Mouse (Mus musculus): ENCODE measurements around the gene Pdzk1. TPM values are rescaled to one million over a fixed set of nuclear protein-coding genes. Genes with fewer than 3 reads are reported as not detected.

The Pdzk1 gene
- total and polyA plus RNA-seq, 3 experiments, result 0.13 TPM; not detected in 2

DNA sequence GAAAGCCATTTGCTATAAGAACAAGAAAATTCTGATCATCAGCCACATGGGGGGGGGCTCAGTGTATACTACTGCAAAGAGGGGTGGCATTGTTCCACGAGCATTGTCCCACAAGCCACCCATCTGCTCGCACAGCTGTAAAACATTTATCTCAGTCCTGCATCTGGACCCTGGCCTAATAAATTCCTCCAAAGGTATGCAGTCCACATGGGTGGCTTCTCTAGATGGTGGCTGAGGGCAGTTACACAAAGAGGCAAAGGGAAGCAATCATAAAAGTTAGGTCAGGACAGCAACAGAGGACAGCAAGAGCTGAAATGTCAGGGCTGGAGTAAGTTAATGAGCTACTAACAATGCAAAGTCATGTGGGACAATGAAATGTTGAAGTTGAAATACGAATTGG lies 5.4 kb upstream of the Pdzk1 start:
- DNase-seq (ENCODE audit: extremely low read depth), result no peak
- dilution Hi-C loops (cut with MboI; ENCODE audit: extremely low pct_ligation_motif_present, extremely low pct_unique_long_range_greater_than_20kb, low sequenced_read_pairs) (no loop called here), in situ Hi-C loops (cut with MboI; ENCODE audit: low pct_ligation_motif_present, low pct_unique_long_range_greater_than_20kb, low sequenced_read_pairs) (loop anchor here (25.0 kb wide), 1 partner anchor 264 kb away; no protein-coding TSS in a partner anchor)
- no peak overlapping the region for H3K9ac ChIP-seq (ENCODE audit: insufficient read depth, low read depth)
- no peaks in the 10 kb centered on the region for H3K4me1 ChIP-seq (ENCODE audit: control insufficient read depth in 1 of 2, insufficient read depth in 2 of 2)
- H3K79me2 ChIP-seq (replicated peaks; ENCODE audit: control insufficient read depth, extremely low read depth, insufficient read depth, poor library complexity, severe bottlenecking), result no peaks in the 10 kb centered on the region
- H3K9me3 ChIP-seq (replicated peaks; ENCODE audit: low read length), result no peaks in the 10 kb centered on the region
- no peaks in the 10 kb centered on the region for H3K36me3 ChIP-seq (replicated peaks in 1 of 2; ENCODE audit: control insufficient read depth in 1 of 2, insufficient read depth in 1 of 2, low read length in 1 of 2)
- no peak overlapping the region for H3K4me3 ChIP-seq (replicated peaks in 1 of 3; ENCODE audit: low read depth in 2 of 3, low read length in 2 of 3, poor library complexity in 1 of 3)
- TF ChIP-seq IRF4 (IDR thresholded peaks at IDR 0.05; ENCODE audit: low read depth, low read length), result no peak
- no peak for TF ChIP-seq PAX5 (IDR thresholded peaks at IDR 0.05; ENCODE audit: low read length)
- no peak for TF ChIP-seq ZKSCAN1 (IDR thresholded peaks at IDR 0.05; ENCODE audit: borderline replicate concordance, low read depth, low read length)
- TF ChIP-seq RCOR1 (conservative IDR thresholded peaks at IDR 0.05; ENCODE audit: low read depth, low read length), result no peak
- TF ChIP-seq SIN3A (IDR thresholded peaks at IDR 0.05; ENCODE audit: low read length), result no peak
- no peak for TF ChIP-seq CHD1 (IDR thresholded peaks at IDR 0.05; ENCODE audit: low read depth, low read length)
- no peak for TF ChIP-seq NELFE (IDR thresholded peaks at IDR 0.05; ENCODE audit: low read depth, low read length)
- no peak for TF ChIP-seq POLR2A (IDR thresholded peaks at IDR 0.05; ENCODE audit: low read depth, low read length)
- no peak for TF ChIP-seq ZNF384 (IDR thresholded peaks at IDR 0.05; ENCODE audit: low read depth, low read length)
- no peak for TF ChIP-seq ZMIZ1 (IDR thresholded peaks at IDR 0.05; ENCODE audit: low read depth, low read length)
- TF ChIP-seq BHLHE40 (IDR thresholded peaks at IDR 0.05; ENCODE audit: low read depth, low read length), result no peak
- no peak for TF ChIP-seq CHD2 (IDR thresholded peaks at IDR 0.05; ENCODE audit: low read length)
- no peak for TF ChIP-seq KAT2A (IDR thresholded peaks at IDR 0.05; ENCODE audit: insufficient replicate concordance, low read length)
- no peak for TF ChIP-seq CTCF (conservative IDR thresholded peaks at IDR 0.05 in 1 of 2, IDR thresholded peaks at IDR 0.05 in 1 of 2; ENCODE audit: low read depth in 2 of 2, low read length in 2 of 2)
- TF ChIP-seq EP300 (IDR thresholded peaks at IDR 0.05; ENCODE audit: low read length), result no peak
- TF ChIP-seq JUND (conservative IDR thresholded peaks at IDR 0.05; ENCODE audit: low read depth, low read length), result no peak
- TF ChIP-seq JUN (IDR thresholded peaks at IDR 0.05; ENCODE audit: insufficient read depth, low read depth, low read length), result no peak
- TF ChIP-seq ETS1 (conservative IDR thresholded peaks at IDR 0.05; ENCODE audit: low read depth, low read length), result no peak
- TF ChIP-seq RAD21 (IDR thresholded peaks at IDR 0.05; ENCODE audit: low read depth, low read length), result no peak
- no peak for TF ChIP-seq GABPA (IDR thresholded peaks at IDR 0.05; ENCODE audit: insufficient replicate concordance, low read depth, low read length)
- H3K27ac ChIP-seq (ENCODE audit: insufficient read depth, low read depth), result no peak overlapping the region
- H3K27me3 ChIP-seq (replicated peaks), result no peaks in the 10 kb centered on the region
- H3K4me2 ChIP-seq (ENCODE audit: insufficient read depth, low read depth, poor library complexity, severe bottlenecking), result no peak overlapping the region

- H3K9ac ChIP-seq (ENCODE audit: insufficient read depth, low read depth), result no peak overlapping the region
- H3K4me3 ChIP-seq (replicated peaks in 1 of 3; ENCODE audit: low read depth in 2 of 3, low read length in 2 of 3, poor library complexity in 1 of 3), result no peak overlapping the region
- H3K9me3 ChIP-seq (replicated peaks; ENCODE audit: low read length), result no peaks in the 10 kb centered on the region
- dilution Hi-C loops (cut with MboI; ENCODE audit: extremely low pct_ligation_motif_present, extremely low pct_unique_long_range_greater_than_20kb, low sequenced_read_pairs), result no loop called here
- no peaks in the 10 kb centered on the region for H3K4me1 ChIP-seq (ENCODE audit: control insufficient read depth in 1 of 2, insufficient read depth in 2 of 2)
- H3K4me2 ChIP-seq (ENCODE audit: insufficient read depth, low read depth, poor library complexity, severe bottlenecking), result no peak overlapping the region
- no peaks in the 10 kb centered on the region for H3K79me2 ChIP-seq (replicated peaks; ENCODE audit: control insufficient read depth, extremely low read depth, insufficient read depth, poor library complexity, severe bottlenecking)
- no peaks in the 10 kb centered on the region for H3K36me3 ChIP-seq (replicated peaks in 1 of 2; ENCODE audit: control insufficient read depth in 1 of 2, insufficient read depth in 1 of 2, low read length in 1 of 2)
- in situ Hi-C loops (cut with MboI; ENCODE audit: low pct_ligation_motif_present, low pct_unique_long_range_greater_than_20kb, low sequenced_read_pairs), result loop anchor here (25.0 kb wide), 1 partner anchor 263 kb away; no protein-coding TSS in a partner anchor
- no peak for DNase-seq (ENCODE audit: extremely low read depth)
- no peaks in the 10 kb centered on the region for H3K27me3 ChIP-seq (replicated peaks)
- TF ChIP-seq ELF1 (IDR thresholded peaks at IDR 0.05; ENCODE audit: low read depth, low read length), result no peak
- TF ChIP-seq ZKSCAN1 (IDR thresholded peaks at IDR 0.05; ENCODE audit: borderline replicate concordance, low read depth, low read length), result no peak
- TF ChIP-seq GABPA (IDR thresholded peaks at IDR 0.05; ENCODE audit: insufficient replicate concordance, low read depth, low read length), result no peak
- no peak for TF ChIP-seq MYC (IDR thresholded peaks at IDR 0.05; ENCODE audit: low read depth, low read length)
- no peak for TF ChIP-seq MEF2A (IDR thresholded peaks at IDR 0.05; ENCODE audit: borderline replicate concordance, low read depth, low read length)
- no peak for TF ChIP-seq JUND (conservative IDR thresholded peaks at IDR 0.05; ENCODE audit: low read depth, low read length)
- TF ChIP-seq MAZ (IDR thresholded peaks at IDR 0.05; ENCODE audit: low read depth, low read length), result no peak
- TF ChIP-seq JUN (IDR thresholded peaks at IDR 0.05; ENCODE audit: insufficient read depth, low read depth, low read length), result no peak
- TF ChIP-seq NRF1 (IDR thresholded peaks at IDR 0.05; ENCODE audit: low read depth, low read length), result no peak
- no peak overlapping the region for H3K27ac ChIP-seq (ENCODE audit: insufficient read depth, low read depth)
Observed at GRCm38 (mm10) chr3:96824614-96825013, 4.5 kb upstream of the Pdzk1 start.

Measured in CH12.LX (cell line).